Mouse (Mus musculus) right cerebral cortex, adult 18-20 months (tissue): Measurements from ENCODE around the gene Gpr107.

Experiments
- DNase-seq: peaks from one replicate; pipeline ENCODE4 v3.0.0; 2022; ENCODE audit warnings: mixed read lengths

The Gpr107 gene

GRCm38 (mm10) chr2:31252167-31252566 is 100.1 kb downstream of the Gpr107 start:
- DNase-seq: no peak

GRCm38 (mm10) chr2:31253463-31253862 is 101.3 kb downstream of the Gpr107 start:
- no peak for DNase-seq

- no peak for DNase-seq
Measured at GRCm38 (mm10) chr2:31254806-31255205, 102.7 kb downstream of the Gpr107 start.

- DNase-seq: peak; percentile 86
Measured at GRCm38 (mm10) chr2:31255952-31256938, 104.1 kb downstream of the Gpr107 start.

GRCm38 (mm10) chr2:31257096-31257495 is 105.0 kb downstream of the Gpr107 start:
- peak; percentile 87 for DNase-seq

GRCm38 (mm10) chr2:31258609-31259366 is 106.7 kb downstream of the Gpr107 start:
- peak; percentile 88 for DNase-seq

GRCm38 (mm10) chr2:31259367-31259920 is 107.3 kb downstream of the Gpr107 start:
- DNase-seq: no peak

- no peak for DNase-seq
Measured at GRCm38 (mm10) chr2:31260549-31260948, 108.4 kb downstream of the Gpr107 start.

GRCm38 (mm10) chr2:31263039-31263461 is 110.9 kb downstream of the Gpr107 start:
- DNase-seq: peak; percentile 53

GRCm38 (mm10) chr2:31263746-31264378 is 111.7 kb downstream of the Gpr107 start:
- peak; percentile 86 for DNase-seq

GRCm38 (mm10) chr2:31267447-31267846 is 115.3 kb downstream of the Gpr107 start:
- no peak for DNase-seq
